Mouse (Mus musculus) midbrain, embryonic 11.5 days (tissue): ENCODE results near the gene Vmn2r57. TPM values are rescaled to one million over a fixed set of nuclear protein-coding genes. Genes with fewer than 3 reads are reported as not detected.
"Not testable (repeated sequence)": the region's sequence is repeated elsewhere in the genome, so short reads cannot be mapped to it uniquely, and the experiment has no call there.

ENCODE experiments used
- ATAC-seq: fragments of 200-750 bp; cut with Nextera tagmentation; 2 replicates; pipeline ENCODE4 v1.8.0; 2017; ENCODE audit warnings: moderate TSS enrichment, moderate library complexity; ENCODE audit not compliant: low FRiP score
- DNase-seq: peaks from one replicate; pipeline ENCODE4 v3.0.0; 2015; ENCODE audit warnings: low spot score; ENCODE audit errors: missing footprints
- H3K27ac ChIP-seq: fragments of 300-500 bp; sonication (generic); 2 replicates; pipeline ENCODE4 v1.5.1; 2014; ENCODE audit warnings: low read depth, low read length
- H3K27me3 ChIP-seq: fragments of 300-500 bp; sonication (generic); 2 replicates; pipeline ENCODE4 v1.6.1; 2014; ENCODE audit warnings: mild to moderate bottlenecking, low read length, moderate library complexity, mixed read lengths; ENCODE audit not compliant: control insufficient read depth, insufficient read depth
- H3K36me3 ChIP-seq: fragments of 300-500 bp; sonication (generic); 2 replicates; pipeline ENCODE4 v1.6.1; 2014; ENCODE audit warnings: mild to moderate bottlenecking, low read length, moderate library complexity, mixed read lengths; ENCODE audit not compliant: control insufficient read depth, insufficient read depth
- H3K4me1 ChIP-seq: fragments of 300-500 bp; sonication (generic); 2 replicates; pipeline ENCODE4 v1.6.1; 2014; ENCODE audit warnings: low read length; ENCODE audit not compliant: control insufficient read depth, insufficient read depth
- H3K4me2 ChIP-seq: fragments of 300-500 bp; sonication (generic); 2 replicates; pipeline ENCODE4 v1.6.1; 2014; ENCODE audit warnings: mild to moderate bottlenecking, moderate library complexity
- H3K4me3 ChIP-seq: fragments of 300-500 bp; sonication (generic); 2 replicates; pipeline ENCODE4 v1.5.1; 2014; ENCODE audit warnings: low read depth, low read length
- H3K9ac ChIP-seq: fragments of 300-500 bp; sonication (generic); 2 replicates; pipeline ENCODE4 v1.6.1; 2014; ENCODE audit warnings: low read length
- H3K9me3 ChIP-seq: fragments of 300-500 bp; sonication (generic); 2 replicates; pipeline ENCODE4 v1.6.1; 2016; ENCODE audit warnings: low read length; ENCODE audit not compliant: control insufficient read depth
- WGBS: fragments of 180-500 bp; shearing (Covaris S2); extraction: QIAGEN DNeasy Blood & Tissue Kit; methylation state at CpG from one replicate; pipeline ENCODE4 v1.1.7; 2014; 5-methylcytosine and 5-hydroxymethylcytosine counted together
- polyA plus RNA-seq: library from polyadenylated mRNA; unstranded; fragments of >200 nt; fragmentation: Nextera tagmentation; extraction: Ambion mirVana; gene quantifications from 2 replicates; pipeline ENCODE4 v1.2.1, GENCODE M21; 2014

Vmn2r57 gene
- 0.22 and 0.26 TPM in 2 replicates for polyA plus RNA-seq

DNA sequence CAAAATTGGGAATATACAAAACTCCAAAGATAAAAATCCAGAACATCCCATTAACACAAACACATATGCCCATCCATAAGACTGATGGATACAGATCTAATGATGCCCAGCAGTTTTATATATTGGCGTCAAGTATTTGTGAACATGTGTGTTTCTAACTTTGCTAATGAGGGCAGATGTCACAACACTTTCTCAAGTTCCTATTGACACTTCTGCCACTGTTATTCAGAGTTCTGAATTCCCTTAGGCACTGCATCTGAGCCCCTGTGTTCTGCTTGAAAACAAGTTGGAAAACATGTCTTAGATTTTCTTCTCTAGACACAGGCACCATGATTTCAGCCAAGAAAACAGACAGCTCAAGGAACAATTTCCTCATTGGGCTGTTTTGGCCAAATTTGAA, at the start of gene Vmn2r57:
TSS of gene Vmn2r57 (minus strand) at position 101 of the 400 bp plus-strand sequence.
- not testable (repeated sequence) for H3K4me1 ChIP-seq, H3K4me2 ChIP-seq, H3K27me3 ChIP-seq, H3K9ac ChIP-seq, DNase-seq, ATAC-seq, H3K4me3 ChIP-seq, H3K36me3 ChIP-seq, H3K27ac ChIP-seq, H3K9me3 ChIP-seq
- WGBS = 82% methylated on average over 1 of the region's 1 CpGs

DNA sequence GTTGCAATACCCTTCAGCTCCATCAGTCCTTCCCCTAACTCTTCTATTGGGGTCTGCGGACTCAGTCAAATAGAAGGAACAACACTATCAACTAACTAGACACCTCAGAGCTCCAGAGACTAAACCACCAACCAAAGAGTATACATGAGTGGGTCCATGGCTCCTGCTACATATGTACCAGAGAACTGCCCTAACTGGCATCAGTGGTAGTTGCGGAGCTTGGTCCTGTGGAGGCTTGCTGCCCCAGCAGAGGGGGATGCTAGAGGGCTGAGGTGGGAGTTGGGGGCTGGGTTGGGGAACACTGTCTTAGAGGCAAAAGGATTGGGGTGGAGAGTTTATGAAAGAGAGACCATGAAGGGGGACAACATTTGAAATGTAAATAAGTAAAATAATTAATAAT, 49.4 kb upstream of the Vmn2r57 start:
- no peak for DNase-seq

DNA sequence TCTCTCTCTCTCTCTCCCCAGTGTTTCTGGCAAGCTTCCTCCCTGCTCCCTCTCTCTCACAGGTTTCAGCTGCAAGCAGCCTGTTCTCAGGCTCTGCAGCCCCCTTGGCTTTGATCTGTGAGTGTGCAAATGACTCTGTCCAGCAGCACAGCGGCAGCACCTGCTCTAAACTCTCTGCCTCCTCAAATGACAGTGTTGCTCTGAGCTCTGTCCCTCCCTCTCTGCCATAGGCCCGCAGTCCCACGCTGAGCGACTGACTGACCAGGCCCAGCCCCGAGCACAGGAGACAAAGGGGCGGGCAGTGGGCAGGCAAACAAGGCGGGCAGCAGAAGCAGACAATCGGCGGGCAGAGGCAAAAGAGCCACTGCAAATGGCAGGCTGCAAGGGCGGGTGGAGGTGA, 3.4 kb upstream of the Vmn2r57 start:
- ATAC-seq = peak; percentile 70
- H3K4me3 ChIP-seq = no peak overlapping the region
- peaks cover 5% of the 10 kb centered on the region for H3K9me3 ChIP-seq
- no peaks in the 10 kb centered on the region for H3K36me3 ChIP-seq
- no peak for DNase-seq
- WGBS = 11% methylated on average over 10 of the region's 10 CpGs
- no peaks in the 10 kb centered on the region for H3K4me1 ChIP-seq
- no peak overlapping the region for H3K9ac ChIP-seq
- H3K4me2 ChIP-seq = no peak overlapping the region
- H3K27me3 ChIP-seq = no peaks in the 10 kb centered on the region
- H3K27ac ChIP-seq = no peak overlapping the region

More for the DNA sequence above, 49.4 kb upstream of the Vmn2r57 start:
- H3K4me2 ChIP-seq = no peak overlapping the region
- no peak overlapping the region for H3K4me3 ChIP-seq
- no peak overlapping the region for H3K9ac ChIP-seq
- H3K27ac ChIP-seq = no peak overlapping the region
- 96% methylated on average over 2 of the region's 2 CpGs for WGBS
- ATAC-seq = no peak
- no peaks in the 10 kb centered on the region for H3K4me1 ChIP-seq
- H3K9me3 ChIP-seq = no peaks in the 10 kb centered on the region; the same call in 1 of the 2 replicates
- no peaks in the 10 kb centered on the region for H3K36me3 ChIP-seq
- H3K27me3 ChIP-seq = no peaks in the 10 kb centered on the region

DNA sequence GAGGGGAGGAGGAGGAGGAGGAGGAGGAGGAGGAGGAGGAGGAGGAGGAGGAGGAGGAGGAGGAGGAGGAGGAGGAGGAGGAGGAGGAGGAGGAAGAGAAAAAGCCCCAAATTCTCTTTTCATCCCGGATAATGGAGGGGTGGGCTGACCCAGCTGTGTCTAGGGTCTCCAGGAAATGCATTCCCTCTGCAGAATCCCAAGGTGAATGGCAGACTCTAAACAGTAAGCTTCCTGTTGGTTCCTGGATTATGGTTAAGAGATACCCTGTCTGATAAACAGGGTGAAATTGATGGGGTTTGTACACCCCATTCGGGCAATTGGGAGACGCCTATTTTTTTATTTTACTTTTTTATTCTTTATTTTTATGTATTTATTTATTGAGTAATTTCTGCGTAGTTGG, 54.4 kb downstream of the Vmn2r57 start:
- Histone ChIP-seq H3K36me3 (no peaks in the 10 kb centered on the region), H3K9me3 (no peaks in the 10 kb centered on the region), H3K27ac (no peak overlapping the region), H3K4me1 (no peaks in the 10 kb centered on the region), H3K4me3 (no peak overlapping the region), H3K27me3 (no peaks in the 10 kb centered on the region), H3K9ac (no peak overlapping the region), H3K4me2 (no peak overlapping the region)
- DNase-seq = no peak
- WGBS = 76% methylated on average over 4 of the region's 4 CpGs
- no peak for ATAC-seq

DNA sequence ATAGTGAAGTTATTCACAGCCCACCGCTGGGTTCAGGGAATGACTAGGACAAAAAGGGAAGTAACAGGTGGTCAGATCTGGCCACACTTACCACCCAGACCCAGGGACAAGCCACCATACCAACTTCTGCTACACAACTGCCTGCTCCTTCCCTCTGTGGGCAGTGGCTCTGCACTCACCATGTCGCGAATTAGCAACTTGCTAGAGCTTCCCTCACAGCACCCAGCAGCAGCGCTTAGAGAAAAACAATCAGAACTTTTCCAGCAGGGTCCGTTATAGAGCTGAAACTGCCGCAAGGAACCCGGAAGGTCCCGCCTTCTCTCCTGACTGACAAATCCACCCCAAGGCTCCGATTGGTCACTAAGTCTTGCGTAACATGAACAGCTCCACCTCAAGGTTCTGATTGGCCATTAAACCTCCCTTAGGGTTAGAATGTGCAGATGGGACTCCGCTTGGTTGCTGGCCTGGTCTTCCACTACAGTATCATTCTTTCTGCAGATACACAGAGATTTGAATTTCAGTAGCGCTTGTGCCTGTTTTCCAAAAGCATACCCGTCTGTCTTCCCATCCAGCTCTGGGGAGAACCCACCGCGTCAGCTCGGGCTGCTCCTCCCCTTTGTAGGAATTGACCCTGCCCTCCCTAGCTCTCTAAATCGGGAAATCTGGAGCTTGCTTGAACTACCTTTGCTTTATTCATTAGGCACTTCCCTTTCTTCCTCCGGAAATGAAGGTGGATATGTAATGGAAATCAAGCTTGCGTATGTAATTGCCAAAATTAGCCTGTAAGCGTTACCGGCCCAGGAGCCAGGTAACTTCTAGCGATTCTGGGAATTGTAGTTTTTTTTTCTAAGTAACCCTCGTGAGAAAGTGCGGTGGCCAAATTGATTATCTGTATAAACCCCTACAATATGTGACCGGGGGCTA, 55.2 kb downstream of the Vmn2r57 start, which contains the start of gene AI987944:
TSS of gene AI987944 (minus strand) at position 332 of the 924 bp plus-strand sequence.
- under 1% methylated on average over 25 of the region's 25 CpGs for WGBS
- DNase-seq (peak; percentile 98), ATAC-seq (peak; percentile 99)

More for the DNA sequence above, 55.2 kb downstream of the Vmn2r57 start, which contains the start of gene AI987944:
- Histone ChIP-seq H3K4me3 (peak within 1 kb of the TSS; percentile 58), H3K27me3 (no peaks in the 10 kb centered on the region), H3K4me1 (no peaks in the 10 kb centered on the region), H3K4me2 (peak within 1 kb of the TSS; percentile 50), H3K36me3 (no peaks in the 10 kb centered on the region), H3K9me3 (no peaks in the 10 kb centered on the region), H3K9ac (peak within 1 kb of the TSS; percentile 65), H3K27ac (peak within 1 kb of the TSS; percentile 62)

Other genes starting within 250 kb of the Vmn2r57 start
- 11.7 and 13.3 TPM in 2 replicates for gene AI987944, start 55.3 kb downstream of the Vmn2r57 start, polyA plus RNA-seq
- 0.04 and 0.12 TPM in 2 replicates for gene Gm20449, start 50.7 kb upstream of the Vmn2r57 start, polyA plus RNA-seq
- 6.3 and 8.1 TPM in 2 replicates for gene AW146154, start 51.2 kb upstream of the Vmn2r57 start, polyA plus RNA-seq
- gene Gm6871, start 125.0 kb upstream of the Vmn2r57 start, polyA plus RNA-seq = not detected in 2 replicates
- gene 2610021A01Rik, start 150.5 kb upstream of the Vmn2r57 start, polyA plus RNA-seq = 20.0 and 22.6 TPM in 2 replicates
- gene Zfp788, start 184.5 kb upstream of the Vmn2r57 start, polyA plus RNA-seq = 18.7 and 22.6 TPM in 2 replicates